Mouse (Mus musculus) bone marrow macrophage, adult 2 months (primary cell): ENCODE measurements around the gene Ptprm.

Source experiments
- CTCF ChIP-seq: IDR thresholded peaks from 2 replicates; pipeline ENCODE4 v1.5.1; 2012; ENCODE audit warnings: low read depth, mild to moderate bottlenecking, low read length, moderate library complexity
- POLR2A ChIP-seq: IDR thresholded peaks from 2 replicates; pipeline ENCODE4 v1.6.1; 2012; ENCODE audit warnings: mild to moderate bottlenecking, low read depth, low read length, borderline replicate concordance

DNA sequence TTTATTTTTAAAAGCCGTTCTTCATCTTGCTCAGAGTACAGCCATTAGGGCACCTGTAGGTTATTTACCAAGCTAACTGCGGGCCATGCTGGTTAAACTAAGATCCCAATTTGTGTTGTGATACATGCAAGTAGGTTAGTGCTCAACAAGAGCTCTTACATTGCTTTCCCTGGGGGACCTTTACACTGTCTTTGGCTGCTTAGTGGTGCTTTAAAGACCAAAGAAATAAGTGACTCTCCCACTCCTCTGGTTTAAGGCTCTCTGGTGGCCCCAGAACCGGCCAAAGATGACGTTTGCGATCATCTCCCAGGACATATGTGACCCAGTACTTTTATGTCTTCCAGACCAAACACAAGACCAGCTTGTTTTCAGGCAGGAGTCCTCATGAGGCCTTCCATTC, 994 bp upstream of the Ptprm start:
- no peak for TF ChIP-seq POLR2A
- TF ChIP-seq CTCF, result no peak
